Mouse (Mus musculus): Measurements from ENCODE around the gene Cradd. TPM values are rescaled to one million over a fixed set of nuclear protein-coding genes. Genes with fewer than 3 reads are reported as not detected.

The Cradd gene
- polyA plus RNA-seq, 1 experiment, result 16.7 TPM

DNA sequence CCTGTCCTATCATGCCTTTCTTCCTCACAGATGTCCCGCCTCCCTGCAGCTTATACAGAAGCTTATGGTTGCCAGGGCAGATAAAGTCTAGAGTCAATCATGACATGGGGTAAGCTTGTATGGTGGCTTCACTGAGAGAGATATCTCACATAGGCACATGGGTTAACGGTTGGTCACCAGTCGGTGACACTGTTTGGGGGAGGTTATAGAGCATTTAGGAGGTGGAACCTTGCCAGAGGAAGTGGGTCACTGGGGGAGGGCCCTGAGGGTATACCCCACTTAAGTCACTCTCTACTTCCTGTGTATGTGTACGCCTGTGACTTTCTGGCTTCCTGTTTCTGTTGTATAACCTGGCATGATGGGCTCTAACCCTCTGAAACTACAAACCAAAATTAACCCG, 128.2 kb downstream of the Cradd start:
- no peak overlapping the region for H3K27ac ChIP-seq (ENCODE audit: insufficient read depth, low read depth, low read length)
- H3K4me3 ChIP-seq (ENCODE audit: low read depth, low read length), result no peak overlapping the region
- TF ChIP-seq CTCF (IDR thresholded peaks at IDR 0.05; ENCODE audit: extremely low read depth, insufficient read length, insufficient replicate concordance, low read depth, low read length) (no peak), POLR2A (IDR thresholded peaks at IDR 0.05; ENCODE audit: low read depth, low read length) (no peak)
- WGBS, result 78% methylated on average over 5 of the region's 5 CpGs
- H3K4me1 ChIP-seq (ENCODE audit: control insufficient read depth, insufficient read depth, insufficient read length, low read length), result peaks cover 27% of the 10 kb centered on the region
- H3K36me3 ChIP-seq (ENCODE audit: control insufficient read depth, insufficient read depth, low read length), result no peaks in the 10 kb centered on the region
- no peaks in the 10 kb centered on the region for H3K27me3 ChIP-seq (ENCODE audit: control insufficient read depth, insufficient read depth, low read length)

DNA sequence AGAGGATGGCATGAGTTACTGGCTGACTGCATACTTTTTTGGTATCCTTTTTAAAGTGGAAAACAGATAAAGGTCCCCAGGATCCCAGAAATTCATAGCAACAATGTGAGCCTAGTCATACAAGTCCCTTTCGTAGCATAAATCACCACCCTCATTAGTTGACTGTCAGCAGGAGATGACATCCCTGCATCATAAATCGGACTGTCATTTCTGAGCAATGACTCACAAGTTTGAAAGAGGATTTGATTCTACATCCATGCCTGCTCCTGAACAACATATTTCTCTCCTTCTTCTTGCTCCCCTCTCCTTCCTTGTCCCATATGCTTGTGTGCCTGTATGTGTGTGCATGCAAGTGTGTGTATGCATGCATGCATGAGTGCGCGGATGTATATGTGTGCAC, 129.2 kb downstream of the Cradd start:
- WGBS, result 93% methylated on average over 4 of the region's 4 CpGs
- TF ChIP-seq CTCF (IDR thresholded peaks at IDR 0.05; ENCODE audit: extremely low read depth, insufficient read length, insufficient replicate concordance, low read depth, low read length), result no peak
- no peak for TF ChIP-seq POLR2A (IDR thresholded peaks at IDR 0.05; ENCODE audit: low read depth, low read length)
- Histone ChIP-seq H3K36me3 (ENCODE audit: control insufficient read depth, insufficient read depth, low read length) (no peaks in the 10 kb centered on the region), H3K27me3 (ENCODE audit: control insufficient read depth, insufficient read depth, low read length) (no peaks in the 10 kb centered on the region), H3K4me1 (ENCODE audit: control insufficient read depth, insufficient read depth, insufficient read length, low read length) (peaks cover 27% of the 10 kb centered on the region), H3K27ac (ENCODE audit: insufficient read depth, low read depth, low read length) (no peak overlapping the region), H3K4me3 (ENCODE audit: low read depth, low read length) (no peak overlapping the region)

DNA sequence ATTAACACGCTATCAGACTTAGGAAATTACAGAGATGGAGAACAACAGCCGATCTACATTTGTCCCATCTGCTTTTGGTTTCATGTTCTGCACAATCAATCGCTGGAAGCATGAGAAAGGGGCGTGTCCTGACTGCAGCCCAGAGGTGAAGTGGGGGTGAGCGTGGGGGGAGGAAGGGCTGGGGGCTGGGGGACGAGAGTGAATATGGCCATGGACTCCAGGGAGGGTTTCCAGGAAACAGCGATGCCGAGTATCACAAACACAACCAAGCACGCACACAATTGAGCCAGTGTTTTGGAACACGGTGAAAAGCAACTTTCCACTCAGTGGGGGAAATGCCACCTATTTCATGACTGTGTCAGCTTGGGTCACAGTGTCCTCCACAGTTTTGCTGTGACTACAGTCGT, 130.1 kb downstream of the Cradd start:
- Histone ChIP-seq H3K36me3 (ENCODE audit: control insufficient read depth, insufficient read depth, low read length) (no peaks in the 10 kb centered on the region), H3K4me1 (ENCODE audit: control insufficient read depth, insufficient read depth, insufficient read length, low read length) (peaks cover 27% of the 10 kb centered on the region), H3K27me3 (ENCODE audit: control insufficient read depth, insufficient read depth, low read length) (no peaks in the 10 kb centered on the region), H3K4me3 (ENCODE audit: low read depth, low read length) (peak overlapping the region; percentile 12; the same call in 1 of the 2 replicates), H3K27ac (ENCODE audit: insufficient read depth, low read depth, low read length) (peak overlapping the region; percentile 66)
- whole genome bisulfite sequencing, result 20% methylated on average over 11 of the region's 11 CpGs
- TF ChIP-seq CTCF (IDR thresholded peaks at IDR 0.05; ENCODE audit: extremely low read depth, insufficient read length, insufficient replicate concordance, low read depth, low read length) (no peak), POLR2A (IDR thresholded peaks at IDR 0.05; ENCODE audit: low read depth, low read length) (no peak)

DNA sequence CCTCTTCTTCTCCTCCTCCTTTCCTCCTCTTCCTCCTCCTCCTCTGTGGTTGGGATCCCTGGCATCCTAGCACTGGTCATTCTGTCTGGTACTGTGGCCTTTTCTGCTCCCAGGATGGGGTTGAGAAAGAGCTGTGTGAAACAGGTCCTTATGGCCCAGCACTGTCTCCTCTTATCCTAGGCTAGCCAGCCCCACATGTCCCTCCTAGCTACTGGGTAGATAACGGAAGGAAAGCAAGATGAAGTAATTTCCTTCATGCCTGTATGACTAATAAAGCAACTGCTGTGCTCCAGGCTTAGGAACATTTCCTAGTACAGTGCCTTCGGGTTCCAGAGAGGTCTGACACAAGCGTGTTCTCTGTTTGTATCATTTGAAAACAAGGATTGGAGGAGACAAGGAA, 132.1 kb downstream of the Cradd start:
- peak overlapping the region; percentile 26 for H3K27ac ChIP-seq (ENCODE audit: insufficient read depth, low read depth, low read length)
- H3K36me3 ChIP-seq (ENCODE audit: control insufficient read depth, insufficient read depth, low read length), result no peaks in the 10 kb centered on the region
- H3K4me1 ChIP-seq (ENCODE audit: control insufficient read depth, insufficient read depth, insufficient read length, low read length), result peaks cover 27% of the 10 kb centered on the region
- H3K27me3 ChIP-seq (ENCODE audit: control insufficient read depth, insufficient read depth, low read length), result no peaks in the 10 kb centered on the region
- 30% methylated on average over 3 of the region's 3 CpGs for WGBS
- TF ChIP-seq CTCF (IDR thresholded peaks at IDR 0.05; ENCODE audit: extremely low read depth, insufficient read length, insufficient replicate concordance, low read depth, low read length), result no peak
- no peak for TF ChIP-seq POLR2A (IDR thresholded peaks at IDR 0.05; ENCODE audit: low read depth, low read length)
- no peak overlapping the region for H3K4me3 ChIP-seq (ENCODE audit: low read depth, low read length)

DNA sequence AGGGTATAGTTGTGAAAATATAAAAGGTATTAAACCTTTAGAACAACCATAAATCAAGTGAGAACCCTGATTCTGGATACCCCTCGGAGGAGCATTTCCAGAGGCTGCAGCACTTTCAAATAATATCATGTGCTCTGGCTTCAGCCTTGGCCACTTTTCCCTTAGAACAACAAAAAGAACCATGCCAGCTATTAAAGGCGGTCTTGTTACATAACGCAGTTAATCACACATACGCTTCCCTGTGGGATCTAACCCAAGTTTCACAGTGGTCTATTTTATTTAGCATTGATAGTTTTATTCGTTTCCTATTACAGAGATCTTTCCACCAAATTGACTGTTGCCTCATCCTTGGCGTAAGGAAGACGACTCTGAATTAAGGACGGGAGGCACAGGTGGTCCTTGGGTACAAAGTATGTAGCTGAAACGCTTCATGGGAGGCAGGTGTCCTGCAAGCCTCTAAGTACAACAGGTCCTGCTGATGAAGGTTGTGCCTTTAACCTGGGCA, 132.7 kb downstream of the Cradd start:
- Histone ChIP-seq H3K27ac (ENCODE audit: insufficient read depth, low read depth, low read length) (peak overlapping the region; percentile 26; the same call in 1 of the 2 replicates), H3K27me3 (ENCODE audit: control insufficient read depth, insufficient read depth, low read length) (no peaks in the 10 kb centered on the region)
- TF ChIP-seq POLR2A (IDR thresholded peaks at IDR 0.05; ENCODE audit: low read depth, low read length) (no peak), CTCF (IDR thresholded peaks at IDR 0.05; ENCODE audit: extremely low read depth, insufficient read length, insufficient replicate concordance, low read depth, low read length) (no peak)

DNA sequence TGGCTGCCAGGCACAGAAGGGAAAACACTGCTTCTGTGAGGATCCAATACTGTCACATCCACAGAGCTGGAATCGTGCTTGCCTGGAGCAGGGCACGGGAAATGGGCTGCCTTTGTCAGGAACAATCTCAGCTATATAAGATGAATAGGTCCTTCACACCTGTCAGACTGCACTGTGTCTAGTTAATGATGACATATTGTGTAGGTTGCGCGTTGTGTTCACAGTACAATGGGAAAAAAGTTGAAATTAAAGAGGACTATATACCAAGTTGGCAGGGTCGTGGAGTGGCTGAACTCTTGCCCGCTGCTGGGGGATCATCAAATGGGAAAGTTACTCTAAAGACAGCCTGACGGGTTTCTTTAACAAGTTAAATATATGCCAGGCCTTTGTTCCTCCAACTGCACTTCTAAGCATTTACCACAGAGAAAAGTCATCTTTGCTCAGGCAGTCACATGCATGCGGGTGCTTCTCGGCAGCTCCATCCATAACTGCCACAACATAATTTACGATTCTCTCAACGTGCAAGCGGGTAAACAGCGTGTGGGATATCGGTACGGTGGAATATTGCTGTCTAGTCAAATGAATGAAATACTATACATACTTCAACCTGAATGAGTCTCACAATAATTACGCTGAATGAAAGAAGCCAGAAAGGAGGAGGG, 134.3 kb downstream of the Cradd start:
- Histone ChIP-seq H3K27ac (ENCODE audit: insufficient read depth, low read depth, low read length) (no peak overlapping the region), H3K4me1 (ENCODE audit: control insufficient read depth, insufficient read depth, insufficient read length, low read length) (peaks cover 21% of the 10 kb centered on the region), H3K36me3 (ENCODE audit: control insufficient read depth, insufficient read depth, low read length) (no peaks in the 10 kb centered on the region), H3K4me3 (ENCODE audit: low read depth, low read length) (no peak overlapping the region), H3K27me3 (ENCODE audit: control insufficient read depth, insufficient read depth, low read length) (no peaks in the 10 kb centered on the region)
- no peak for TF ChIP-seq POLR2A (IDR thresholded peaks at IDR 0.05; ENCODE audit: low read depth, low read length)
- no peak for TF ChIP-seq CTCF (IDR thresholded peaks at IDR 0.05; ENCODE audit: extremely low read depth, insufficient read length, insufficient replicate concordance, low read depth, low read length)
- 91% methylated on average over 16 of the region's 16 CpGs for WGBS

More for the DNA sequence above, 132.7 kb downstream of the Cradd start:
- peaks cover 21% of the 10 kb centered on the region for H3K4me1 ChIP-seq (ENCODE audit: control insufficient read depth, insufficient read depth, insufficient read length, low read length)
- 84% methylated on average over 9 of the region's 9 CpGs for WGBS
- H3K36me3 ChIP-seq (ENCODE audit: control insufficient read depth, insufficient read depth, low read length), result no peaks in the 10 kb centered on the region
- H3K4me3 ChIP-seq (ENCODE audit: low read depth, low read length), result no peak overlapping the region

DNA sequence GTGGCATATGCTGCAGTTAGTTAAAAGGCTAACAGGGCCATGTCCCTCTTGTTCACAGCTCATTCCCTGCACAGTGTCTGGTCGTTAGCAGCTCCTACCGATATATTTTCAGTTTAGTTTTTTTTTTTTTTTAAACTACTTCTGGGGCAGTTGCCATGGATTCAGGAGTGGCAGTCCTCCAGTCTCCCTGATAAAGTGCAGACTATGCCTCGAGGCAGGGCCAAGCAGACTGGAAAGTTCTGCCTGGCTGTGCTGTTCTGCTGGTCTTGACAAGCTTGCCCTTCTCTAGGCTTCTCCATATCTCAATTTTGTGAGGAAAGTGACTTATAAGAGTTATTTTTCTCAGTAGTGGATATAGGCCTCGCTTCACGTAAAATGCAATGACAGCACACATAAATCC, 139.7 kb downstream of the Cradd start:
- WGBS, result 81% methylated on average over 5 of the region's 5 CpGs
- Histone ChIP-seq H3K36me3 (ENCODE audit: control insufficient read depth, insufficient read depth, low read length) (no peaks in the 10 kb centered on the region), H3K27me3 (ENCODE audit: control insufficient read depth, insufficient read depth, low read length) (no peaks in the 10 kb centered on the region), H3K4me3 (ENCODE audit: low read depth, low read length) (no peak overlapping the region), H3K27ac (ENCODE audit: insufficient read depth, low read depth, low read length) (no peak overlapping the region), H3K4me1 (ENCODE audit: control insufficient read depth, insufficient read depth, insufficient read length, low read length) (peaks cover 2% of the 10 kb centered on the region; the same call in 1 of the 2 replicates)
- TF ChIP-seq CTCF (IDR thresholded peaks at IDR 0.05; ENCODE audit: extremely low read depth, insufficient read length, insufficient replicate concordance, low read depth, low read length), result no peak

Data from small intestine, adult 2 months (tissue).